Mouse (Mus musculus) adrenal gland, postnatal 36 days (tissue): ENCODE measurements around the gene Asb13. TPM values are rescaled to one million over a fixed set of nuclear protein-coding genes. Genes with fewer than 3 reads are reported as not detected.

Source experiments
- DNase-seq, 2 experiments: peaks; one replicate each; pipeline ENCODE4 v3.0.0; 2021; ENCODE audit warnings: mixed read lengths in 1 of 2
- long read RNA-seq, 2 experiments: library from polyadenylated mRNA; stranded (forward); transcript quantifications; one replicate each; pipeline ENCODE4 v2.0.0; 2021; ENCODE audit warnings: borderline sequencing depth in 2 of 2
- total RNA-seq, 2 experiments: library from RNA; stranded (reverse); gene quantifications; 2 replicates each; pipeline ENCODE4 v1.2.3; 2021

Asb13 gene
- 10 to 100 TPM; 12.1 to 15.5 TPM for total RNA-seq
- long read RNA-seq, experiment 1, full-length matches to known transcripts, result 26 of 32 reads
- long read RNA-seq, experiment 1, partial matches to known transcripts, result 2 of 32 reads
- long read RNA-seq, experiment 1, other reads (novel, unspliced or antisense), result 4 of 32 reads
- long read RNA-seq, experiment 2, full-length matches to known transcripts, result 9 of 10 reads
- long read RNA-seq, experiment 2, partial matches to known transcripts, result 0 of 10 reads
- long read RNA-seq, experiment 2, other reads (novel, unspliced or antisense), result 1 of 10 reads

- peak; percentile 94 to 95 for DNase-seq
These were observed at the start of gene Asb13 for GRCm38 (mm10) chr13:3633895-3634811. Gene Asb13 (plus strand): TSS chr13:3634032.

DNA sequence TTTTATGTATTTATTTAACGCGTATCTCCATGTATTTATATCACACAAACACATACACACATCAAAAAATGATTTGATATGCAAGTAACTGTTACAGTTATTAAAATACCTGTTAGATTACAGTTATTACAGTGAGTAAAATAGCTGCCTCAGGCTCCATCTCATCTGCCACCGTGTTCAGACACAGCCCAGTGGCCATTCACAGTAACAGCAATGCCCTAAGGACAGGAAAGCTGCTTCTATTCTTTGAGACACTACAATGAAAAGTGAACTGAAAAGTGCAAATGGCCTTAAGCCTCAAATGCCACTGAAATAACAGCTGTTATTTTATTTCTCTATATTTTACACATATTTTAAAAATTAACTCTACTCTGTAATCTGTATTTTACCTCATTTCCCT lies 43.0 kb upstream of the Asb13 start:
- no peak for DNase-seq

- no peak for DNase-seq
These were observed 39.5 kb upstream of the Asb13 start for GRCm38 (mm10) chr13:3594311-3594710.

DNA sequence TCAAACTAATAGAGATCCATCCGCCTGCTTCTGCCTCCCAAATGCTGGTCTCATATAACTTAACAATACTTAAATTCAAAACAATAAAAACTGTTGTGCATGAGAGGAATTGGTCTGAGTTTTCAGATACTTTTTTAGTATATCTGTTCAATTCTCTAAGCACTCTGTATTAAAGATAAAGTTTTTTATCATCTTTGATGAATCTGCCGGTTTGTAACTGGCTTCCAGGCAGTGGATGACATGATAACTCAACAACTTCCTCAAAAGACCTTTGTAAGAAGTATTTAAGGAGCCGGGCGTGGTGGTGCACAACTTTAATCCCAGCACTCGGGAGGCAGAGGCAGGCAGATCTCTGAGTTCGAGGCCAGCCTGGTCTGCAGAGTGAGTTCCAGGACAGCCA lies 37.6 kb upstream of the Asb13 start:
- no peak for DNase-seq

DNA sequence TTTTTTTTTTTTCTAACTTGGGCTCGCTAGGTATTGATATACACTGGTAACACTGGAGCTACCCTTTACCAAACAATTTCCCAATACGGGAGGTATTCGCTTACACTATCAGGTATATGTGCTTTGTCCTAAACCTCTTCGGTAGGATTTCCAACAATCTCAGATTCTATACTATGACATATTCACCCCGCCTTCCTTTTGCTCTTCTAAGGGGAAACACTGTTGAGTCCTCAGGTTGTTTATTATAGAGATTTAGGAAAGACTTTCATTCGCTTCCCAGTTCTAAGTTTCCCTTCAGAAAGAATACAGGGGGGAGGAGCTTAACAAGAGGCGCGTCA lies 24.1 kb upstream of the Asb13 start:
- no peak for DNase-seq

GRCm38 (mm10) chr13:3610118-3610794 lies 23.6 kb upstream of the Asb13 start:
- peak; percentile 14 to 54 for DNase-seq

GRCm38 (mm10) chr13:3610795-3611438 lies 22.9 kb upstream of the Asb13 start, which contains the start of gene Fam208b:
Gene Fam208b (minus strand): TSS chr13:3611108.
- DNase-seq, result peak; percentile 98 to 99

DNA sequence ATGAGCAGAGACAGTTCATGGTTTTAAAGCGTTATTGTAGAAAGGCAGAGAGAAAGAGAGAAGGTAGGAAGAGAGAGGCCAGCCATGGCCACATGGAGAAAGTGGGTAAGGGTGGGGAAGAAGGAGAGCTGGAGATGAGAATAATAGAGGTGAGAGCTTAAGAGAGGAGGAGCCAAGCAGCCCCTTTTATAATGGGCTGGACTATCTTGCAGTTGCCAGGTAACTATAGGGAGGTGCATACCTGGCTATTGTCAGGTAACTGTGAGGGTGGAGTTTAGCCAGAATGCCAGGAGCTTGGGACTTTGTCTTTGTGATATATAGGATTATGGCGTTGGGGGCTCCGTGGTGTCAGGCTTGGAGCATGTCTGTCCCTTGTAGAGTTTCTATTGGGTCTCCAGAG lies 6.7 kb upstream of the Asb13 start:
- no peak for DNase-seq

- DNase-seq, result no peak
These were observed 5.7 kb upstream of the Asb13 start for GRCm38 (mm10) chr13:3628102-3628501.

- no peak for DNase-seq
These were observed 1.3 kb upstream of the Asb13 start for GRCm38 (mm10) chr13:3632551-3632950.

GRCm38 (mm10) chr13:3633131-3633530 lies 701 bp upstream of the Asb13 start:
- no peak for DNase-seq

DNA sequence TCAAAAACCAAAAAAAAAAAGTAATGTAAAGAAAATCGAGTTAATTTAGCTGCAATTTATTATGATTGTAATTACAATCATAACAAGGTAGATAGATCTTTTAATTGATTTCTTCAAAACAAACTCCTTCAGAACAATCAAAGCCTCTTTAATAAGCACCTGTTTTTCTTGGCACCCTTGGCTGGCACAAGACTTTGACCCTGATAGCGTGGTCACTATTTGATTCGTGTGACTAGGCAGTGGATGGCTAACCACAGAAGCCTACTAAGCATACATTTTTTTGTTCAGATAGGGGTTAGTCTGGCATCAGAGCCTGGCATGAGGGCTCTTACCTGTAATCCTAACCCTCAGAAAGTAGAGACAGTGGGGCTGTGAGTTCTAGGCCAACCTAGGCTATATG lies 1.2 kb downstream of the Asb13 start:
- DNase-seq, result no peak

- DNase-seq, result peak; percentile 8 to 30
These were observed 3.0 kb downstream of the Asb13 start for GRCm38 (mm10) chr13:3636797-3637196.

DNA sequence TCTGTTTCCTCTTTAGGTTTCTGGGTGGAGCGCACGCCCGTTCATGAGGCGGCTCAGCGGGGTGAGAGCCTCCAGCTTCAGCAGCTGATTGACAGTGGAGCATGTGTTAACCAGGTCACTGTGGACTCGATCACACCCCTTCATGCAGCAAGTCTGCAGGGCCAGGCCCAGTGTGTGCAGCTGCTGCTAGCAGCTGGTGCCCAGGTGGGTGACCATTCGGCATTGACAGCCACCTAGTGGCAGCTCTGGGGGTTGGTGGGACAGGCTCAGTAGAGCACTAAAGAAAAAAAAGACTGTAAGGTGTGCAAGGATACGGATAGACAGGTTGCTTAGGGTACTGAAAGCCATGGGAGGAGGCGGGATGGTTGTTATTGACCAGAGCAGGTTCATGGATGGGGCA lies 8.2 kb downstream of the Asb13 start:
- DNase-seq, result peak; percentile 19 to 39

- DNase-seq, result no peak
These were observed 8.7 kb downstream of the Asb13 start for GRCm38 (mm10) chr13:3642538-3642937.

- no peak for DNase-seq
These were observed 11.0 kb downstream of the Asb13 start for GRCm38 (mm10) chr13:3644871-3645270.

DNA sequence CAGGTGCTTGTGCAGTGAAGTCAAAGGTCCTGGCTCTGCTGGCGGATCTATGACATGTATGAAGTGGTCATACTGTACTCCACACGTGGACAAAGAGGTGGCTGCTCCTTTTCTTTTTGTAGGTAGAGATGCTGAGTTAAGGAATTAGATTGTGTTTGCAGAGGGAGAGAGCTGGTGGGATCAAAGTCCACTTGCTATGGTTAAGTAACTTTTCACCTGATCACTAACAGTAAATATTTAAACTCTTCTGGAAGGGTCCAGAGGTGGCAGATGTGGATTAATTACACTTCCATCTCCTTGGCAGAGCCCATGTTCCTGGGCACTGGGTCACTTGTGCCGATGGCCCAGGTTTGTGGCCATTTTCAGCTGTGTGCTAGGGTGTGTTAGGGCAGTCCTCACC lies 12.1 kb downstream of the Asb13 start:
- DNase-seq, result no peak

DNA sequence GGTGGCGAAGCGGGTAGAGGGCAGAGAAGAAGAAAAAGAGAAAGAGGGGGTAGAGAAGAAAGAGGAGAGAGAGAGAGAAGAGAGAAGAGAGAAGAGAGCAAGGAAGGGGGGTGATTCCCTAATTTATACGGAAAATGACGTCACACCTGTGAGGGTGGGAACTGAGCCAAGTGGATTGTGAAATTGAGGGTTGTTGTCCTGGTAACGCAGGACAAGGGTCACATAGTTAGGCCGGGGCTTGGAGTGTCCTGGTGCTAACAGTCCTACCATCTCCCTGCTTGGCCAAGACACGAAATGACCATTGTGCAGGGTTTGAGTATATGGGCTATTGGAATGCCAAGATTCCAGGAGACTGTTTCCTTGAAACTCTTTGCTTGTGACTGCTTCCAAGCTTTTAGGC lies 12.7 kb downstream of the Asb13 start:
- DNase-seq, result no peak

DNA sequence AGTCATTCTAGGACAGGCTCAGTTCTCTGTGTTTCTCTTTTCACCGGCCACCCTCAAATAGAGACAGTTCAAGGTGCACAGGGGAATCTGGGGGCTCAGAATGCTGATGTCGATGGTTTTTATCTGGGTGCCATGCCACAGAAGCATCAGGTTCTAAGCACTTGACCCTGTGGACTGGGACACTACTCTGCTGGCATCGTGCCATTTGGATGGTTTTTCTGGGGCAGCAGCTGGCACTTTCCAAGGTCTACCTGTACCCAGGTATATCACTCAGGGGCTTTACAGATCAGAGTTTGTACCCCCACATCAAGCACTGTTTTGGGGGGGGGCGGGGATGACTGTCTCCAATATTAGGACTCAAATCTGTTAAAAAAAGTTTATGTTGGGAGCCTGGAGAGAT lies 16.7 kb downstream of the Asb13 start:
- no peak for DNase-seq

GRCm38 (mm10) chr13:3654432-3654831 lies 20.6 kb downstream of the Asb13 start:
- DNase-seq, result no peak

DNA sequence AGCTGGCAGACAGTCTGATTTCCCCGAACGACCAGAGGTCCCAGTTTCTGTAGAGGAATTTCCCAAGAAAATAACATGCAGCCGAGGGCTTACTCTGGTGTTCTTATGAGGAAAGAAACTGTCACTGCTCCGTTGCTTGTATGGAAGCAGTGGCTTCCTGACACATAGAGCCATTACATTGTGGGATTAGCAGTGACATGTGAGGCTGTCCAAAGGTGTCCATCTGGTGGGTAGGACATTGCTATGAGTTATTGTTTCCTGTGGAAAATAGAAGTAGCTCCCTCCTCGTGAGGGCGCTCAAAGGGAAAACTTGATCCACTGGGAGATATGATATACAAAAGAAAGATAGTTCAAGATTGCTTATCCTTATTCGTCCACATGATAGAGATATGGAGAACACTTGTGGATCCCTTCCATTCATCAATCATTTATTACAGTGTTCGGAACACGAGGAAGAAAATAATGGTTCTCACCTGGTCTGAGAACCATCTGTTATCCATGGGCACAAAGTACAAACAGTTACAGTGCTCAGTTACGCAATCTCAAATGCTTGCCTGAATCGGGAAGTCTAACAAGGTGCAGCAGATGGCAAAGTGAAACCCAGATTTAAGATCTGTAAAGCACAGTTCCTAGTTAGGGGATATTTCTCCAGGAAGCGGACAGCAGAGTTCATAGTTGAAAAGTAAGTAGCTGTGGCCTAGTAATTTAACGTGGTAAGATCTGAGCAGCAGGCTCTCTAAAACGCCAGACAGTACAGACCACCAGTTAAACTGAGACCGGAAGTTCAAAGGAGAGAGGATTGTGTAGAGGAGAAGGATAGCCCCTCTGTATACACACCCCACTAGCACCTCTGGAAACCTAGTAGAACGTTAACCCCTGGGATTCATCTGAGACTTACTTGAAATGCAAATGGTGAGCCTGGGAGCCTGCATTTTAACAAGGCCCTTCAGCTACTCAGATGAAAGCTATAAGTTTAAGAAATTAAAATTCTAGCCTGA lies 25.6 kb downstream of the Asb13 start:
- DNase-seq, result no peak
